Mouse (Mus musculus): ENCODE results near the gene Pcp2. TPM values are rescaled to one million over a fixed set of nuclear protein-coding genes. Genes with fewer than 3 reads are reported as not detected.
"Not testable (repeated sequence)": the region's sequence is repeated elsewhere in the genome, so short reads cannot be mapped to it uniquely, and the experiment has no call there.

Pcp2 gene
- total and polyA plus RNA-seq, 3 experiments, result 0.38 TPM; not detected in 2

GRCm38 (mm10) chr8:3593470-3593869 is 31.9 kb downstream of the Pcp2 start:
- no peaks in the 10 kb centered on the region for H3K9me3 ChIP-seq (replicated peaks)
- no peak for ATAC-seq (ENCODE audit: extremely low read depth, insufficient number of reproducible peaks, low FRiP score, poor library complexity, severe bottlenecking)
- DNase-seq (ENCODE audit: low spot score), result no peak
- no peaks in the 10 kb centered on the region for H3K36me3 ChIP-seq (replicated peaks)
- H3K4me1 ChIP-seq (ENCODE audit: insufficient read depth, low read depth, low read length), result peaks cover 9% of the 10 kb centered on the region
- H3K27me3 ChIP-seq (ENCODE audit: insufficient read depth, low read length), result peaks cover 17% of the 10 kb centered on the region
- TF ChIP-seq GATA1 (IDR thresholded peaks at IDR 0.05; ENCODE audit: borderline replicate concordance, low read length) (no peak), TAL1 (conservative IDR thresholded peaks at IDR 0.05; ENCODE audit: low read depth, low read length) (no peak), GATA2 (IDR thresholded peaks at IDR 0.05; ENCODE audit: borderline replicate concordance, low read depth, low read length) (no peak), CTCF (IDR thresholded peaks at IDR 0.05; ENCODE audit: low read depth, low read length) (no peak), POLR2AphosphoS5 (IDR thresholded peaks at IDR 0.05; ENCODE audit: insufficient replicate concordance, low read depth, low read length) (no peak)
- no peak overlapping the region for H3K4me3 ChIP-seq (ENCODE audit: low read depth, low read length)

DNA sequence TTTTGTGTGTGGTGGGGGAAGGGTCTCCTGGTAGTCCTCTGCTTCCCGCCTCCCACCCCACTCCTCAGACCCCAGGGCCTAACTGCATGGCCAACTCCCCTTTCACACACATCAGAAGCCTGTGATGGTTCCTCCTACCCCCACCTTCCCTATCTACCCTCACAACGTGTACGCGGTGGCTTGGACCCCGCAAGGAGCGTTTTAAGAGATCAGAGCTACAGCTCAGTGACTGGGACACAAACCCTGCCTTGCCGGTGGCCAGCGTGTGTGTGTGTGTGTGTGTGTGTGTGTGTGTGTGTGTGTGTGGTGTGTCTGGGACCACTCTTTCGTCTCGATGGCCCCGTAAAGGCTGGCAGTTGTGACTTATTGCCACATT is 37.1 kb downstream of the Pcp2 start:
- no peaks in the 10 kb centered on the region; the same call in 1 of the 2 replicates for H3K4me1 ChIP-seq (ENCODE audit: insufficient read depth, low read depth, low read length)
- DNase-seq (ENCODE audit: low spot score) (no peak), ATAC-seq (ENCODE audit: extremely low read depth, insufficient number of reproducible peaks, low FRiP score, poor library complexity, severe bottlenecking) (no peak)
- H3K27me3 ChIP-seq (ENCODE audit: insufficient read depth, low read length), result peaks cover 9% of the 10 kb centered on the region; the same call in 1 of the 2 replicates
- no peaks in the 10 kb centered on the region for H3K36me3 ChIP-seq (replicated peaks)
- H3K9me3 ChIP-seq (replicated peaks), result no peaks in the 10 kb centered on the region
- H3K4me3 ChIP-seq (ENCODE audit: low read depth, low read length), result no peak overlapping the region
- TF ChIP-seq GATA1 (IDR thresholded peaks at IDR 0.05; ENCODE audit: borderline replicate concordance, low read length) (no peak), GATA2 (IDR thresholded peaks at IDR 0.05; ENCODE audit: borderline replicate concordance, low read depth, low read length) (no peak)

- Histone ChIP-seq H3K9me3 (replicated peaks) (no peaks in the 10 kb centered on the region), H3K4me1 (ENCODE audit: insufficient read depth, low read depth, low read length) (no peaks in the 10 kb centered on the region; the same call in 1 of the 2 replicates), H3K4me3 (ENCODE audit: low read depth, low read length) (no peak overlapping the region; the same call in 1 of the 2 replicates), H3K36me3 (replicated peaks) (no peaks in the 10 kb centered on the region), H3K27me3 (ENCODE audit: insufficient read depth, low read length) (peaks cover 6% of the 10 kb centered on the region; the same call in 1 of the 2 replicates)
- TF ChIP-seq GATA1 (IDR thresholded peaks at IDR 0.05; ENCODE audit: borderline replicate concordance, low read length) (no peak), GATA2 (IDR thresholded peaks at IDR 0.05; ENCODE audit: borderline replicate concordance, low read depth, low read length) (no peak), CTCF (IDR thresholded peaks at IDR 0.05; ENCODE audit: low read depth, low read length) (no peak), POLR2AphosphoS5 (IDR thresholded peaks at IDR 0.05; ENCODE audit: insufficient replicate concordance, low read depth, low read length) (no peak), TAL1 (conservative IDR thresholded peaks at IDR 0.05; ENCODE audit: low read depth, low read length) (no peak)
- DNase-seq (ENCODE audit: low spot score) (no peak), ATAC-seq (ENCODE audit: extremely low read depth, insufficient number of reproducible peaks, low FRiP score, poor library complexity, severe bottlenecking) (no peak)
These were observed 37.7 kb downstream of the Pcp2 start for GRCm38 (mm10) chr8:3587391-3588257.

DNA sequence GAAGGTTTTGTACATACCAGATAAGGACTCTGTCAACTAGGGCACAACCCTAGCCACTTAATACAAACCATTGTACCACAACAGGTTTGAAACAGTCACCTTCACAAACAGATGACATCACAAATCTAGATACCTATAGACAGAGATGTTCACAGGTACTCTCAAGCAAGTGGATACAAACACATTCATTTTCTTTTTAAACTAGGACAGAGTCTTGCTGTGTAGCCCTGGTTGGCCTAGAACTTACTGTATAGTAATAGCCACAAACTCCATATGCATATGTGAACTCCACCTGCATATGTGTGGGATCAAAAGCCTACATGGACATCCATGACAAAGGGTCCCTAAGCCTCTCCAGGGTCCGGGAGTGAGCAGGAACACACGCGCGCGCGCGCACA is 38.4 kb downstream of the Pcp2 start, which contains the start of gene Camsap3:
TSS of gene Camsap3 (plus strand) at position 301 of the 398 bp plus-strand sequence.
- H3K4me1 ChIP-seq (ENCODE audit: insufficient read depth, low read depth, low read length), result no peaks in the 10 kb centered on the region; the same call in 1 of the 2 replicates
- ATAC-seq (ENCODE audit: extremely low read depth, insufficient number of reproducible peaks, low FRiP score, poor library complexity, severe bottlenecking), result no peak
- H3K36me3 ChIP-seq (replicated peaks), result no peaks in the 10 kb centered on the region
- H3K4me3 ChIP-seq (ENCODE audit: low read depth, low read length), result no peak within 1 kb of the TSS; the same call in 1 of the 2 replicates
- no peak for DNase-seq (ENCODE audit: low spot score)
- no peaks in the 10 kb centered on the region for H3K9me3 ChIP-seq (replicated peaks)
- TF ChIP-seq CTCF (IDR thresholded peaks at IDR 0.05; ENCODE audit: low read depth, low read length) (no peak), GATA2 (IDR thresholded peaks at IDR 0.05; ENCODE audit: borderline replicate concordance, low read depth, low read length) (no peak), POLR2AphosphoS5 (IDR thresholded peaks at IDR 0.05; ENCODE audit: insufficient replicate concordance, low read depth, low read length) (no peak), GATA1 (IDR thresholded peaks at IDR 0.05; ENCODE audit: borderline replicate concordance, low read length) (no peak), TAL1 (conservative IDR thresholded peaks at IDR 0.05; ENCODE audit: low read depth, low read length) (no peak)
- H3K27me3 ChIP-seq (ENCODE audit: insufficient read depth, low read length), result peaks cover 6% of the 10 kb centered on the region; the same call in 1 of the 2 replicates

GRCm38 (mm10) chr8:3586452-3586851 is 38.9 kb downstream of the Pcp2 start:
- no peaks in the 10 kb centered on the region; the same call in 1 of the 2 replicates for H3K4me1 ChIP-seq (ENCODE audit: insufficient read depth, low read depth, low read length)
- no peak overlapping the region for H3K4me3 ChIP-seq (ENCODE audit: low read depth, low read length)
- DNase-seq (ENCODE audit: low spot score), result no peak
- ATAC-seq (ENCODE audit: extremely low read depth, insufficient number of reproducible peaks, low FRiP score, poor library complexity, severe bottlenecking), result no peak
- H3K27me3 ChIP-seq (ENCODE audit: insufficient read depth, low read length), result peaks cover 6% of the 10 kb centered on the region; the same call in 1 of the 2 replicates
- TF ChIP-seq GATA1 (IDR thresholded peaks at IDR 0.05; ENCODE audit: borderline replicate concordance, low read length), result no peak
- no peak for TF ChIP-seq POLR2AphosphoS5 (IDR thresholded peaks at IDR 0.05; ENCODE audit: insufficient replicate concordance, low read depth, low read length)
- TF ChIP-seq CTCF (IDR thresholded peaks at IDR 0.05; ENCODE audit: low read depth, low read length), result no peak
- no peaks in the 10 kb centered on the region for H3K9me3 ChIP-seq (replicated peaks)
- no peaks in the 10 kb centered on the region for H3K36me3 ChIP-seq (replicated peaks)

DNA sequence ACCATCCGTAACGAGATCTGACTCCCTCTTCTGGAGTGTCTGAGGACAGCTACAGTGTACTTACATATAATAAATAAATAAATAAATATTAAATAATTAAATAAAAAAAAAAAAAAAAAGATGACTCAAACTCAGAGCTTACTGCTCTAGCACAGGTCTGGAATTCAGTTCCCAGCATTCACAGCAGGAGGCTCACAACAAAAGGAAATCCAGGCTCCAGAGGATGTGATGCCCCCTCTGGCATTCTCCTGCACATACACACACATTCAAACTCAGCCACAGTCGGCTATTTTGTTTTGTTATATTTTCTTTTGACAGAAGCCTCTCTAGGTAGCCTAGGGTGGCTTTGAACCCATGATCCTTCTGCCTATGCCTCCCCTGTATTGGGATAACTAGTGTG is 43.4 kb downstream of the Pcp2 start:
- H3K36me3 ChIP-seq (replicated peaks); DNase-seq (ENCODE audit: low spot score); H3K9me3 ChIP-seq (replicated peaks); ATAC-seq (ENCODE audit: extremely low read depth, insufficient number of reproducible peaks, low FRiP score, poor library complexity, severe bottlenecking); H3K27me3 ChIP-seq (ENCODE audit: insufficient read depth, low read length); H3K4me1 ChIP-seq (ENCODE audit: insufficient read depth, low read depth, low read length); H3K4me3 ChIP-seq (ENCODE audit: low read depth, low read length): not testable (repeated sequence)
